Mouse (Mus musculus) liver, embryonic 14.5 days (tissue): ENCODE results near the gene Pdk2. TPM values are rescaled to one million over a fixed set of nuclear protein-coding genes. Genes with fewer than 3 reads are reported as not detected.

ENCODE experiments used
- ATAC-seq: fragments of 200-750 bp; cut with Nextera tagmentation; 2 replicates; pipeline ENCODE4 v1.8.0; 2017; ENCODE audit warnings: moderate number of reproducible peaks, mild to moderate bottlenecking, moderate library complexity; ENCODE audit not compliant: insufficient read depth
- DNase-seq, 3 experiments: peaks; one replicate each; pipeline ENCODE4 v3.0.0-alpha.2; 2012 to 2013; ENCODE audit warnings: low read depth in 3 of 3, low spot score in 3 of 3
- H3K27ac ChIP-seq: fragments of 300-500 bp; sonication (generic); 2 replicates; pipeline ENCODE4 v1.5.1; 2014; ENCODE audit warnings: moderate library complexity, mild to moderate bottlenecking, control low read depth, inconsistent platforms
- H3K27me3 ChIP-seq: fragments of 300-500 bp; sonication (generic); 2 replicates; pipeline ENCODE4 v1.6.1; 2014; ENCODE audit warnings: mild to moderate bottlenecking, low read length, moderate library complexity; ENCODE audit not compliant: control insufficient read depth, insufficient read depth
- H3K36me3 ChIP-seq: fragments of 300-500 bp; sonication (generic); replicated peaks from 2 replicates; pipeline ENCODE4 v1.6.1; 2014; ENCODE audit warnings: low read depth; ENCODE audit not compliant: control insufficient read depth, insufficient read depth
- H3K4me1 ChIP-seq, 2 experiments: fragments of 200-500 bp in 1 of 2; fragments of 300-500 bp in 1 of 2; sonication (generic) in 1 of 2; replicated peaks; 2 replicates each; pipeline ENCODE4 v1.6.1; 2012 to 2014; ENCODE audit warnings: antibody characterized with exemption in 1 of 2, inconsistent platforms in 1 of 2, low read length in 1 of 2; ENCODE audit not compliant: control insufficient read depth in 2 of 2, insufficient read depth in 2 of 2
- H3K4me2 ChIP-seq: fragments of 300-500 bp; sonication (generic); 2 replicates; pipeline ENCODE4 v1.6.1; 2014; ENCODE audit warnings: low read depth, mild to moderate bottlenecking, control low read depth, moderate library complexity
- H3K4me3 ChIP-seq, 2 experiments: fragments of 200-500 bp in 1 of 2; fragments of 300-500 bp in 1 of 2; sonication (generic) in 1 of 2; 2 replicates each; pipeline ENCODE4 v1.5.1; 2012 to 2014; ENCODE audit warnings: low read depth in 2 of 2, low read length in 2 of 2, mild to moderate bottlenecking in 2 of 2, control low read depth in 1 of 2, inconsistent platforms in 1 of 2, moderate library complexity in 1 of 2; ENCODE audit not compliant: insufficient read depth in 1 of 2
- H3K9ac ChIP-seq: fragments of 300-500 bp; sonication (generic); replicated peaks from 2 replicates; pipeline ENCODE4 v1.6.1; 2014; ENCODE audit warnings: mild to moderate bottlenecking, control low read depth, moderate library complexity
- H3K9me3 ChIP-seq: fragments of 300-500 bp; sonication (generic); 2 replicates; pipeline ENCODE4 v1.6.1; 2016; ENCODE audit warnings: low read length, mixed read lengths; ENCODE audit not compliant: control insufficient read depth
- CTCF ChIP-seq: IDR thresholded peaks from 2 replicates; pipeline ENCODE4 v1.5.1; 2016; ENCODE audit warnings: antibody characterized with exemption, low read depth, control low read depth
- EP300 ChIP-seq: IDR thresholded peaks from 2 replicates; pipeline ENCODE4 v1.6.1; 2016; ENCODE audit warnings: antibody characterized with exemption, low read depth
- WGBS: fragments of 180-500 bp; shearing (Covaris S2); extraction: QIAGEN DNeasy Blood & Tissue Kit; methylation state at CpG from one replicate; pipeline ENCODE4 v1.1.7; 2014; ENCODE audit not compliant: insufficient replicate concordance; 5-methylcytosine and 5-hydroxymethylcytosine counted together
- polyA plus RNA-seq, 2 experiments: library from polyadenylated mRNA; depleted of rRNA in 1 of 2; stranded (reverse) in 1 of 2; unstranded in 1 of 2; fragments of >200 nt; fragmentation: Nextera tagmentation in 1 of 2; extraction: Ambion mirVana in 1 of 2; gene quantifications; 2 replicates each; pipeline versions ENCODE4 v1.2.1 to v1.2.3; 2012 to 2014

The Pdk2 gene
- polyA plus RNA-seq, 2 experiments = 3.5 to 7.0 TPM

DNA sequence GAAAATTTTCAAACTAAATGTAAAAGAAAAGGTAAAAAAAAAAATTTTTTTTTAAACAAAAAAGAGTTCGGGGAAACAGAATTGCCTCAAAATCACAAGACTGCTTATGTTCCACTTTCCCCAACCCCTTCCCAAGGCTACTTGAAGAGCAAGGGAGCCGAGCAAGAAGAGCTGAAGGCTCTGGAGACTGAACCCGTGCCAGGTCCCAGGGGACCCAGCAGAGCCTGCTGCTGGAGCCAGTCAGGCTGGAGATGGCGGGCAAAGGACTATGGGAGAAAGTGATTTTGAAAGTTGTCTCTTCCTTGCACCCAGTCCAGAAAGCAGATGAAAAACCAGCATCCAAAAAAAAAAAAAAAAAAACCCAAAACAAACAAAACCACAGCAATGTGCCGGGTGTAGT, 55.3 kb downstream of the Pdk2 start:
- Histone ChIP-seq H3K9me3 (no peaks in the 10 kb centered on the region), H3K27me3 (no peaks in the 10 kb centered on the region), H3K4me3 (no peak overlapping the region), H3K4me1 (peaks cover 37 to 54% of the 10 kb centered on the region in 2 experiments), H3K36me3 (no peaks in the 10 kb centered on the region), H3K27ac (no peak overlapping the region), H3K4me2 (no peak overlapping the region), H3K9ac (no peak overlapping the region)
- 75% methylated on average over 5 of the region's 5 CpGs for WGBS
- DNase-seq (no peak), ATAC-seq (no peak)
- TF ChIP-seq CTCF = no peak
- no peak for TF ChIP-seq EP300

DNA sequence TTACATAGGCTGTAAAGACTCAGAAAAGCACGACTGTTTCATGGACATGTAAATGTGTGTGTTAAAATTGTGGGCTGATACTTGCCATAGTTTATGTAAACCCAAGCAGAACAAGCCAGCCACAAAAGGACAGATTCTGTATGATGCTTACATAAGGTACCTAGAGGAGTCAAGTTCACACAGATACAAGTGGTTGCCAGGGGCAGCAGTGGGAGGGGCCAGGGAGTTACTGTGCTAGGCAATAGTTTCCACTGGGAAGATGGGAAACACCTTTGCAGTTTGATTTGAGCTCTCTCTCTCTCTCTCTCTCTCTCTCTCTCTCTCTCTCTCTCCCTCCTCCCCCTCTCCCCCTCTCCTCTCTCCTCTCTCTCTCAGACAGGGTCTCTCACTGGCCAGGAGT, 56.0 kb downstream of the Pdk2 start:
- Histone ChIP-seq H3K27me3 (no peaks in the 10 kb centered on the region), H3K4me1 (peaks cover 34 to 50% of the 10 kb centered on the region in 2 experiments), H3K27ac (no peak overlapping the region), H3K9me3 (no peaks in the 10 kb centered on the region), H3K4me3 (no peak overlapping the region), H3K9ac (no peak overlapping the region), H3K4me2 (no peak overlapping the region), H3K36me3 (no peaks in the 10 kb centered on the region)
- no peak for TF ChIP-seq EP300
- no peak for TF ChIP-seq CTCF
- ATAC-seq (no peak), DNase-seq (no peak)
- WGBS = 47% methylated on average over 1 of the region's 1 CpGs

DNA sequence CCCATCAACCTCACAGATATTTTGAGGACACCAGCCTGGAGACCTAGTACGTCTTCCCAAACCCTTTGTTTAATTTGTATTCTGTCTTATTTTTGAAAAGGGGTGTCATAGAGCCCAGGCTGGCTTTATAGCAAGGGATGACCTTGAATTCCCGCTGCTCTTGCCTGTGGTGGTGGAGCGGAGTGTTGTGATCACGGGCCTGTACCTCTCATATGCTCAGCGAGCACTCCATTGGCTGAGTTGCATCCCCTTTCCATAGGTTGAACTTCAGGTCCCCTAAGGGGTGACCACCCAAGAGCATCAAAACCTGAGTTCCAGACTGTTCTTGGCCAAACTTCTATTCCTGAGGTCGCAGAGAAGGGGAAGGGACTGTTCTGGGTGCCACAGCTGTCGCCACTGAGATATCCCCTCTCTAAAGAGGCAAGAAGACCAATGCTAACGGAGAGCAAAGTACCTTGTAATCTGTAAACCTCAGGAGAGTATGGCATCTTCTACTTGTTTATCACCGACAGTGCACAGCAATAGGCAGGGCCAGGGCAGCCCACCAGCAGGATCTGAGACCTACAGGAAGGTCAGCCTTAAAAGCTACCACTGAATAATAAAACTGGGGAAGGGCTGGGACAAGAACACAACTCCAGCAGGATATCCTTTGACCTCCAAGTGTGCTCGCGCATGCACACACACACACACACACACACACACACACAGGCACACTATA, 61.5 kb downstream of the Pdk2 start:
- WGBS = 52% methylated on average over 11 of the region's 11 CpGs
- peak; percentile 71 for ATAC-seq

DNA sequence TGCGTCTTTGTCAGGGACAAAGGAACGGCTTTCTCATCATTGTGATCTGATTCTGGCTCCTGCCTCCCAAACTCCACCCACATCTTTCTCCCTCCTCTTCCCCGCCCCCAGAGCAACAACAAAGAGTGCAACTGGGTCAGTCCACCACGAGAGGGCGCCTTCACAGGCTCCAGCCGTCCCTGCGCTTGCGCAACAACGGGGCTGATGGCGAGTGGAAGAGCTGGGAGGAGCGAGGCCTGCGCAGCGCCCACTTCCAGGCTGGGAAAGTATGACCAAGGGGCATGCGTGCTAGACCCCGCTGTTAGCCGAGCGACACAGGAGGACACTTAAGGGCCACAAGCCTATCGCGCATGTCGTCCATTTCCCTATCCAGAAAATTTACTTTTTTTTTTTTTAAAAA, 62.2 kb downstream of the Pdk2 start:
- TF ChIP-seq CTCF = peak; percentile 100
- no peak for TF ChIP-seq EP300
- H3K9ac ChIP-seq = peak overlapping the region; percentile 37
- peak; percentile 83 for ATAC-seq

More for the DNA sequence above, 61.5 kb downstream of the Pdk2 start:
- peaks cover 17 to 26% of the 10 kb centered on the region in 2 experiments for H3K4me1 ChIP-seq
- no peaks in the 10 kb centered on the region for H3K36me3 ChIP-seq
- H3K4me2 ChIP-seq = peak overlapping the region; percentile 60
- no peak for DNase-seq
- no peak for TF ChIP-seq CTCF
- peak; percentile 66; the same call in 1 of the 2 replicates for TF ChIP-seq EP300
- peak overlapping the region; percentile 35 for H3K27ac ChIP-seq
- H3K9me3 ChIP-seq = no peaks in the 10 kb centered on the region
- peak overlapping the region in 1 of 2 experiments; percentile 25; a peak in 1 of 4 replicates for H3K4me3 ChIP-seq
- H3K9ac ChIP-seq = peak overlapping the region; percentile 37
- H3K27me3 ChIP-seq = no peaks in the 10 kb centered on the region

DNA sequence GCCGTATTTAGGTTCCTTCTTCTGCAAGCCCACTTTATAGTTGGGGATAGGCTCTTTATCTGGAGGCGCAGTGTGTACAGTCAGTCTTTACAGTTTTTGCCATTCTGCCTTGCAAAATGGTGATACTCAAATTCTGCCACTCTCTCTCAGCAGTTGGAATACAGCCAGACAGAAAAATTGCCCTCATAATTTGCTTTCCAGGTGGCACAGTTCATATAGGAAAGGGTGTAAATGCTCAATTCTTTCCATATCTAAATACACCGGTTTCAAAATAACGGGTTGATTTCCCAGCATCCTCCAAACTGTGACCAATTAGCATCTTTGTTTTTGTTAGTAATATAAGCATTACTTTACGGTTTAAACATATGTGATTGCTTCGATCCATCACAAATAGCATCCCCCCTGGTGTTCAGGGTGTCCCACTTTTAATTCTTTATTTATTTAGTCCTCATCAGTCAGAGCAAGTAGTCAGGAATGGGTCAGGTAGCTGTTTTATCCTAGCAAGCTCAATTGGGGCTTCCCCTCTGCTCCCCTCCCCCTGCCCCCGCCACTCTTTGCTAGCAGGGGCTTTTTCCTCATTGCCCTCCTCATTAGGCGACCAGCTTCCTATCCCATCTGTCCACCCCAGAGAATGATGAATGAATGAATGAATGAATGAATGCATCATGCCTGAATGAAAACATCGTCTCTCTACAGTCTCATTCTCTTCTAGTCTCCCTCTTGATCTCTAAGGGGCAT, 62.8 kb downstream of the Pdk2 start:
- Histone ChIP-seq H3K9me3 (no peaks in the 10 kb centered on the region), H3K27ac (no peak overlapping the region), H3K27me3 (no peaks in the 10 kb centered on the region), H3K4me2 (peak overlapping the region; percentile 60), H3K9ac (no peak overlapping the region), H3K4me1 (peaks cover 11 to 20% of the 10 kb centered on the region in 2 experiments), H3K4me3 (no peak overlapping the region), H3K36me3 (no peaks in the 10 kb centered on the region)
- TF ChIP-seq EP300 (no peak), CTCF (no peak)
- DNase-seq (no peak), ATAC-seq (no peak; the same call in 1 of the 2 replicates)
- WGBS = 37% methylated on average over 9 of the region's 9 CpGs

More for the DNA sequence above, 62.2 kb downstream of the Pdk2 start:
- Histone ChIP-seq H3K36me3 (no peaks in the 10 kb centered on the region), H3K4me3 (peak overlapping the region; percentile 19 to 25; a peak in 2 of 4 replicates), H3K9me3 (no peaks in the 10 kb centered on the region), H3K4me2 (peak overlapping the region; percentile 60), H3K27ac (no peak overlapping the region; the same call in none of the 2 replicates), H3K27me3 (no peaks in the 10 kb centered on the region), H3K4me1 (peaks cover 11 to 20% of the 10 kb centered on the region in 2 experiments)
- WGBS = 0% methylated on average over 20 of the region's 20 CpGs
- peak; percentile 88 to 92 (median 90) for DNase-seq

Other genes starting within 250 kb of the Pdk2 start
- 7.8 and 14.1 TPM in 2 replicates for gene Col1a1, start 105.1 kb downstream of the Pdk2 start, polyA plus RNA-seq (2012; rRNA removed)
- gene Col1a1, start 105.1 kb downstream of the Pdk2 start, polyA plus RNA-seq (2014; fragmentation: Nextera tagmentation; extraction: Ambion mirVana) = 30.8 and 37.6 TPM in 2 replicates
- not detected in 2 replicates for gene Hils1, start 73.8 kb downstream of the Pdk2 start, polyA plus RNA-seq (2012; rRNA removed)
- not detected in 2 replicates for gene Hils1, start 73.8 kb downstream of the Pdk2 start, polyA plus RNA-seq (2014; fragmentation: Nextera tagmentation; extraction: Ambion mirVana)
- gene Sgca, start 65.0 kb downstream of the Pdk2 start, polyA plus RNA-seq (2012; rRNA removed) = 0.04 TPM in 1 of 2 replicates, not detected in the other
- gene Sgca, start 65.0 kb downstream of the Pdk2 start, polyA plus RNA-seq (2014; fragmentation: Nextera tagmentation; extraction: Ambion mirVana) = not detected in 2 replicates
- gene Ppp1r9b, start 50.3 kb downstream of the Pdk2 start, polyA plus RNA-seq (2012; rRNA removed) = 14.1 and 14.9 TPM in 2 replicates
- gene Ppp1r9b, start 50.3 kb downstream of the Pdk2 start, polyA plus RNA-seq (2014; fragmentation: Nextera tagmentation; extraction: Ambion mirVana) = 8.8 and 10.4 TPM in 2 replicates
- 33.1 and 41.9 TPM in 2 replicates for gene Samd14, start 31.5 kb downstream of the Pdk2 start, polyA plus RNA-seq (2012; rRNA removed)
- 24.7 and 34.2 TPM in 2 replicates for gene Samd14, start 31.5 kb downstream of the Pdk2 start, polyA plus RNA-seq (2014; fragmentation: Nextera tagmentation; extraction: Ambion mirVana)
- 1.7 and 2.0 TPM in 2 replicates for gene Itga3, start 35.4 kb upstream of the Pdk2 start, polyA plus RNA-seq (2012; rRNA removed)
- 1.5 and 1.9 TPM in 2 replicates for gene Itga3, start 35.4 kb upstream of the Pdk2 start, polyA plus RNA-seq (2014; fragmentation: Nextera tagmentation; extraction: Ambion mirVana)
- 0.01 TPM in 1 of 2 replicates, not detected in the other for gene Dlx3, start 78.8 kb upstream of the Pdk2 start, polyA plus RNA-seq (2012; rRNA removed)
- gene Dlx3, start 78.8 kb upstream of the Pdk2 start, polyA plus RNA-seq (2014; fragmentation: Nextera tagmentation; extraction: Ambion mirVana) = not detected in 2 replicates
- gene Dlx4, start 104.9 kb upstream of the Pdk2 start, polyA plus RNA-seq (2012; rRNA removed) = 0.06 and 0.09 TPM in 2 replicates
- not detected in 2 replicates for gene Dlx4, start 104.9 kb upstream of the Pdk2 start, polyA plus RNA-seq (2014; fragmentation: Nextera tagmentation; extraction: Ambion mirVana)
- gene Tac4, start 220.2 kb upstream of the Pdk2 start, polyA plus RNA-seq (2012; rRNA removed) = 0.03 and 0.04 TPM in 2 replicates
- gene Tac4, start 220.2 kb upstream of the Pdk2 start, polyA plus RNA-seq (2014; fragmentation: Nextera tagmentation; extraction: Ambion mirVana) = 0.21 TPM in 1 of 2 replicates, not detected in the other